7 mouse cellular contexts compared by ENCODE assay signal in the genomic region with DNA sequence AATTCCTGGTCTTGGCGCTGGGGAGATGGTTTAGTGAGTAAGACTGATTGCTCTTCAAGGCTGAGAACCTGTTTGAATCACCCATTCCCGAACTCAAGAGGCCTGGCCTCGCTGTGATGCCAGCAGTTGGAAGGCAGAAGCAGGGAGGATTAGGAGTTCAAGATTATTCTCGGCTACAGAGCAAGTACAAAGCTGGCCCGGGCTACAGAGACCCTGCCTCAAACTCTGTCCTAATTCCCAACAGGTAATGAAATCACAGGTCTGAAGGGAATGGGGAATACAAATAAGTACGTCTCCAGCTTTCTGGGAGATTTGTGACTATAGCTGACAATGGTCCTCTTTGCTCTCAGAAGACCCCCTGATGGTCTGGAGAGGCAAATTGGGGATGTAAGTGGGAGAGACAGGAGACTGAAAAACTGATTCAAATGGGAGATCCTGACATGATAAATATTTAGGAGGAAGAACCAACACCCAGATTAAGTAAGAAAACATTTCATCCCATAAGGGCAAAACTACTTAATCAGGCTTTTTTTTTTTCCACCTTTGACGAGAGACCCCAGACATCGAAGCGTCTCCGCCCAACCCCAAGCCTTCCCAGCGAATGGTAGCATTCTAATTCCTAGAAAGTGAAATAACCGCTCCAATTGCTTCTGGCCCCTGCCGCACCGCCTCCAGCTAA. TPM values are rescaled to one million over a fixed set of nuclear protein-coding genes. Genes with fewer than 3 reads are reported as not detected.
DNase-seq lines count a peak whose midpoint lies in the region; ATAC-seq lines count a peak whose summit lies in the region.

No protein-coding gene starts in this region.

- H3K4me1 ChIP-seq in megakaryocyte, embryonic 14.5 days, result peaks cover 58% of the 10 kb centered on the region
- H3K4me1 ChIP-seq in brown adipose tissue, adult 24 weeks (ENCODE audit: control insufficient read depth, insufficient read depth, insufficient read length, low read length), result peaks cover 11% of the 10 kb centered on the region; the same call in 1 of the 2 replicates
- H3K4me1 ChIP-seq in heart, embryonic 15.5 days (replicated peaks), result peaks cover 29% of the 10 kb centered on the region
- peaks cover 34% of the 10 kb centered on the region for H3K4me1 ChIP-seq in midbrain, embryonic 11.5 days (ENCODE audit: control insufficient read depth, insufficient read depth, low read length)

- peak overlapping the region; percentile 95 for H3K4me3 ChIP-seq in megakaryocyte, embryonic 14.5 days (replicated peaks)
- peak overlapping the region; percentile 51 for H3K4me3 ChIP-seq in brown adipose tissue, adult 24 weeks (ENCODE audit: insufficient read depth, low read depth, low read length)
- H3K4me3 ChIP-seq in heart, embryonic 15.5 days, result peak overlapping the region; percentile 98
- peak overlapping the region; percentile 83 for H3K4me3 ChIP-seq in midbrain, embryonic 11.5 days (ENCODE audit: low read depth, low read length)

- peaks cover 5% of the 10 kb centered on the region for H3K36me3 ChIP-seq in megakaryocyte, embryonic 14.5 days (replicated peaks; ENCODE audit: low read length)
- H3K36me3 ChIP-seq in heart, embryonic 15.5 days, result no peaks in the 10 kb centered on the region
- no peaks in the 10 kb centered on the region for H3K36me3 ChIP-seq in midbrain, embryonic 11.5 days (ENCODE audit: control insufficient read depth, insufficient read depth, low read length)

- DNase-seq in midbrain, embryonic 11.5 days (ENCODE audit: low spot score, missing footprints), result no peak
- no peak for DNase-seq in left cerebral cortex, postnatal 10 days (ENCODE audit: extremely low spot score in 1 of 2, low spot score in 2 of 2)
- DNase-seq in natural killer cell, adult 2 months (ENCODE audit: low spot score in 2 of 2), result no peak

- H3K27ac ChIP-seq in brown adipose tissue, adult 24 weeks (replicated peaks; ENCODE audit: low read depth, low read length), result no peak overlapping the region
- H3K27ac ChIP-seq in heart, embryonic 15.5 days, result peak overlapping the region; percentile 95
- H3K27ac ChIP-seq in midbrain, embryonic 11.5 days (ENCODE audit: low read depth, low read length), result no peak overlapping the region; the same call in none of the 2 replicates

- intact Hi-C loops in left cerebral cortex, postnatal 10 days (cut with DNase I), result no loop called here

- peaks cover 3% of the 10 kb centered on the region for H3K27me3 ChIP-seq in megakaryocyte, embryonic 14.5 days (replicated peaks)
- H3K27me3 ChIP-seq in heart, embryonic 15.5 days, result no peaks in the 10 kb centered on the region
- H3K27me3 ChIP-seq in midbrain, embryonic 11.5 days (ENCODE audit: control insufficient read depth, insufficient read depth, low read length), result no peaks in the 10 kb centered on the region

- peak overlapping the region; percentile 49 for H3K9ac ChIP-seq in heart, embryonic 15.5 days
- peak overlapping the region; percentile 54 for H3K9ac ChIP-seq in midbrain, embryonic 11.5 days (ENCODE audit: low read length)

- no peaks in the 10 kb centered on the region for H3K9me3 ChIP-seq in megakaryocyte, embryonic 14.5 days
- no peaks in the 10 kb centered on the region for H3K9me3 ChIP-seq in heart, embryonic 15.5 days (replicated peaks)
- H3K9me3 ChIP-seq in midbrain, embryonic 11.5 days (ENCODE audit: control insufficient read depth, low read length), result no peaks in the 10 kb centered on the region

- WGBS in heart, embryonic 15.5 days, result 8% methylated on average over 14 of the region's 14 CpGs
- WGBS in midbrain, embryonic 11.5 days, result 5% methylated on average over 14 of the region's 14 CpGs

- no peak for ATAC-seq in megakaryocyte, adult 5-6 weeks (ENCODE audit: poor library complexity, severe bottlenecking)
- no peak for ATAC-seq in heart, embryonic 15.5 days (replicated peaks; ENCODE audit: insufficient number of reproducible peaks, insufficient read depth, low FRiP score, low read depth)
- no peak for ATAC-seq in midbrain, embryonic 11.5 days (ENCODE audit: low FRiP score)

- peak overlapping the region; percentile 63 for H3K4me2 ChIP-seq in heart, embryonic 15.5 days
- peak overlapping the region; percentile 51 for H3K4me2 ChIP-seq in midbrain, embryonic 11.5 days

RNA-seq across cellular contexts. Expression of a gene that starts 0.8 kb away (rescaled TPM):
- 378 and 462 TPM in 2 replicates for polyA plus RNA-seq in megakaryocyte, embryonic 14.5 days (2012; ENCODE audit: insufficient read depth, low replicate concordance)
- total RNA-seq in megakaryocyte, adult 5-6 weeks (2015), result 86.8 and 92.8 TPM in 2 replicates
- 164 and 176 TPM in 2 replicates for total RNA-seq in megakaryocyte, adult 5-6 weeks (2017)
- polyA plus RNA-seq in brown adipose tissue, adult 24 weeks (2012; ENCODE audit: insufficient read depth, insufficient read length, missing spikeins), result 51.8 and 60.5 TPM in 2 replicates
- polyA plus RNA-seq in heart, embryonic 15.5 days (2015; fragmentation: Nextera tagmentation; extraction: Ambion mirVana), result 28.9 and 32.9 TPM in 2 replicates
- polyA plus RNA-seq in midbrain, embryonic 11.5 days (2014; fragmentation: Nextera tagmentation; extraction: Ambion mirVana), result 56.9 and 66.8 TPM in 2 replicates
- total RNA-seq in left cerebral cortex, postnatal 10 days (2021), result 100 to 1,000 TPM in 1 of 2 experiments, 10 to 100 TPM in 1; 93.6 to 104 TPM

RNA-seq across cellular contexts. Expression of a gene that starts 1.1 kb away (rescaled TPM):
- 1.6 TPM in 1 of 2 replicates, not detected in the other for polyA plus RNA-seq in megakaryocyte, embryonic 14.5 days (2012; ENCODE audit: insufficient read depth, low replicate concordance)
- 0.39 TPM in 1 of 2 replicates, not detected in the other for total RNA-seq in megakaryocyte, adult 5-6 weeks (2015)
- total RNA-seq in megakaryocyte, adult 5-6 weeks (2017), result not detected in 2 replicates
- not detected in 2 replicates for polyA plus RNA-seq in brown adipose tissue, adult 24 weeks (2012; ENCODE audit: insufficient read depth, insufficient read length, missing spikeins)
- polyA plus RNA-seq in heart, embryonic 15.5 days (2015; fragmentation: Nextera tagmentation; extraction: Ambion mirVana), result 0.30 and 0.71 TPM in 2 replicates
- polyA plus RNA-seq in midbrain, embryonic 11.5 days (2014; fragmentation: Nextera tagmentation; extraction: Ambion mirVana), result 0.36 and 0.40 TPM in 2 replicates
- under 1 TPM in 1 of 2 experiments, not detected in 1; 0.77 TPM for total RNA-seq in left cerebral cortex, postnatal 10 days (2021)

RNA-seq across cellular contexts. Expression of a gene that starts 20.3 kb away (rescaled TPM):
- polyA plus RNA-seq in megakaryocyte, embryonic 14.5 days (2012; ENCODE audit: insufficient read depth, low replicate concordance), result not detected in 2 replicates
- not detected in 2 replicates for total RNA-seq in megakaryocyte, adult 5-6 weeks (2015)
- total RNA-seq in megakaryocyte, adult 5-6 weeks (2017), result not detected in 2 replicates
- polyA plus RNA-seq in brown adipose tissue, adult 24 weeks (2012; ENCODE audit: insufficient read depth, insufficient read length, missing spikeins), result not detected in 2 replicates
- polyA plus RNA-seq in heart, embryonic 15.5 days (2015; fragmentation: Nextera tagmentation; extraction: Ambion mirVana), result not detected in 2 replicates
- not detected in 2 replicates for polyA plus RNA-seq in midbrain, embryonic 11.5 days (2014; fragmentation: Nextera tagmentation; extraction: Ambion mirVana)
- total RNA-seq in left cerebral cortex, postnatal 10 days (2021), result not detected
